Mouse (Mus musculus): ENCODE data around the gene Arhgap18.
"Not testable (repeated sequence)": the region's sequence is repeated elsewhere in the genome, so short reads cannot be mapped to it uniquely, and the experiment has no call there.

Arhgap18 gene

GRCm38 (mm10) chr10:26911176-26911575 is 158.0 kb downstream of the Arhgap18 start:
- DNase-seq (ENCODE audit: low spot score) = no peak

- no peak for DNase-seq (ENCODE audit: low spot score)
Measured at GRCm38 (mm10) chr10:26912112-26912797, 159.0 kb downstream of the Arhgap18 start.

GRCm38 (mm10) chr10:26912807-26913206 is 159.6 kb downstream of the Arhgap18 start:
- DNase-seq (ENCODE audit: low spot score) = no peak

- no peak for DNase-seq (ENCODE audit: low spot score)
Measured at GRCm38 (mm10) chr10:26919307-26919977, 166.2 kb downstream of the Arhgap18 start.

GRCm38 (mm10) chr10:26920383-26920979 is 167.3 kb downstream of the Arhgap18 start:
- no peak for DNase-seq (ENCODE audit: low spot score)

- DNase-seq (ENCODE audit: low spot score) = not testable (repeated sequence)
Measured at GRCm38 (mm10) chr10:26936056-26936455, 182.8 kb downstream of the Arhgap18 start.

- not testable (repeated sequence) for DNase-seq (ENCODE audit: low spot score)
Measured at GRCm38 (mm10) chr10:26938464-26938863, 185.2 kb downstream of the Arhgap18 start.

GRCm38 (mm10) chr10:26939549-26939948 is 186.3 kb downstream of the Arhgap18 start:
- DNase-seq (ENCODE audit: low spot score) = no peak

GRCm38 (mm10) chr10:26948331-26948730 is 195.1 kb downstream of the Arhgap18 start:
- no peak for DNase-seq (ENCODE audit: low spot score)

GRCm38 (mm10) chr10:26949667-26950066 is 196.4 kb downstream of the Arhgap18 start:
- peak; percentile 6 for DNase-seq (ENCODE audit: low spot score)

GRCm38 (mm10) chr10:26950448-26950847 is 197.2 kb downstream of the Arhgap18 start:
- no peak for DNase-seq (ENCODE audit: low spot score)

- DNase-seq (ENCODE audit: low spot score) = no peak
Measured at GRCm38 (mm10) chr10:26958513-26958912, 205.3 kb downstream of the Arhgap18 start.
